28 mouse cellular contexts compared by ENCODE assay signal in genomic region chr14:116538216-116538615, GRCm38 (mm10).
"Had no signal": no experiment of that assay in that cellular context is flagged by ENCODE, and none has a peak within 500 bp of the region (broad histone marks: within the 10 kb centered on the region; RNA-seq: fewer than 3 reads in every experiment).

No protein-coding gene starts in this region.

- H3K9ac ChIP-seq: heart, embryonic 13.5 days; heart, embryonic 15.5 days; hindbrain, embryonic 13.5 days; hindbrain, embryonic 15.5 days; kidney, embryonic 15.5 days; limb, embryonic 13.5 days; limb, embryonic 15.5 days; liver, embryonic 12.5 days; liver, embryonic 14.5 days had no signal

- H3K27me3 ChIP-seq: heart, embryonic 13.5 days; heart, embryonic 15.5 days; hindbrain, embryonic 13.5 days; hindbrain, embryonic 15.5 days; kidney, embryonic 15.5 days; limb, embryonic 13.5 days; limb, embryonic 15.5 days; liver, embryonic 12.5 days had no signal

- DNase-seq: gastrocnemius, adult 2 months; gastrocnemius, postnatal 14 days; gastrocnemius, postnatal 36 days; heart, adult 11 months; heart, adult 2 months; heart, postnatal 14 days; heart, postnatal 36 days; kidney, adult 11 months; kidney, adult 2 months; kidney, adult 9 months; kidney, postnatal 14 days; kidney, postnatal 36 days; layer of hippocampus, adult 9-11 months; layer of hippocampus, postnatal 36 days; left cerebral cortex, postnatal 4 days had no signal

- H3K4me3 ChIP-seq: gastrocnemius, adult 2 months; heart, adult 2 months; heart, embryonic 13.5 days; heart, embryonic 15.5 days; hindbrain, embryonic 13.5 days; hindbrain, embryonic 15.5 days; kidney, embryonic 15.5 days; limb, embryonic 13.5 days; limb, embryonic 15.5 days; liver, embryonic 12.5 days had no signal

- H3K9me3 ChIP-seq: heart, embryonic 13.5 days; heart, embryonic 15.5 days; hindbrain, embryonic 13.5 days; hindbrain, embryonic 15.5 days; kidney, embryonic 15.5 days; limb, embryonic 13.5 days; limb, embryonic 15.5 days; liver, embryonic 12.5 days had no signal

- H3K36me3 ChIP-seq: heart, embryonic 13.5 days; heart, embryonic 15.5 days; hindbrain, embryonic 13.5 days; hindbrain, embryonic 15.5 days; kidney, embryonic 15.5 days; limb, embryonic 13.5 days; limb, embryonic 15.5 days; liver, embryonic 12.5 days had no signal

- H3K27ac ChIP-seq: gastrocnemius, adult 2 months; heart, adult 2 months; heart, embryonic 13.5 days; heart, embryonic 15.5 days; hindbrain, embryonic 13.5 days; hindbrain, embryonic 15.5 days; hindbrain, postnatal 0 days; kidney, embryonic 15.5 days; kidney, postnatal 0 days; limb, embryonic 13.5 days; limb, embryonic 15.5 days; liver, embryonic 12.5 days; liver, embryonic 14.5 days had no signal

- H3K4me1 ChIP-seq: heart, embryonic 13.5 days; heart, embryonic 15.5 days; hindbrain, embryonic 13.5 days; hindbrain, embryonic 15.5 days; kidney, embryonic 15.5 days; limb, embryonic 13.5 days; limb, embryonic 15.5 days; liver, embryonic 12.5 days had no signal

- H3K4me2 ChIP-seq: heart, embryonic 11.5 days; heart, embryonic 13.5 days; heart, embryonic 15.5 days; hindbrain, embryonic 13.5 days; hindbrain, embryonic 15.5 days; kidney, embryonic 15.5 days; limb, embryonic 13.5 days; limb, embryonic 15.5 days; liver, embryonic 12.5 days had no signal

- ATAC-seq: hindbrain, postnatal 0 days; intestine, embryonic 16.5 days; liver, embryonic 12.5 days had no signal
